Mouse (Mus musculus) ES-Bruce4 (cell line): ENCODE measurements at regions not wholly inside any gene's neighbourhood (a gene's known extent, or its start where the extent isn't known, plus 50 kb on each side); places are given as distances from the start of the nearest gene placed in this dataset.

ENCODE experiments used
- CTCF ChIP-seq: IDR thresholded peaks from one replicate; pipeline ENCODE4 v1.8.1; 2011; ENCODE audit warnings: low read depth, low read length
- EP300 ChIP-seq: IDR thresholded peaks from 2 replicates; pipeline ENCODE4 v1.6.1; 2011; ENCODE audit warnings: low read depth, low read length; ENCODE audit not compliant: insufficient read depth
- POLR2A ChIP-seq: IDR thresholded peaks from one replicate; pipeline ENCODE4 v1.8.1; 2011; ENCODE audit warnings: low read length; ENCODE audit not compliant: insufficient read depth

GRCm38 (mm10) chr3:17824201-17824600 lies 124.0 kb upstream of the Cypt12 start:
- no peak for TF ChIP-seq POLR2A
- no peak for TF ChIP-seq CTCF
- no peak for TF ChIP-seq EP300
